Mouse (Mus musculus) lung, postnatal 0 days (tissue): Measurements from ENCODE around the gene Isg20. TPM values are rescaled to one million over a fixed set of nuclear protein-coding genes. Genes with fewer than 3 reads are reported as not detected.

Experiments used
- ATAC-seq: fragments of 200-750 bp; cut with Nextera tagmentation; 2 replicates; pipeline ENCODE4 v1.8.0; 2017; ENCODE audit warnings: moderate library complexity
- DNase-seq: peaks from one replicate; pipeline ENCODE4 v3.0.0-alpha.2; 2016; ENCODE audit warnings: low spot score
- H3K27ac ChIP-seq: fragments of 300-500 bp; sonication (generic); 2 replicates; pipeline ENCODE4 v1.5.1; 2014; ENCODE audit warnings: antibody characterized with exemption, mild to moderate bottlenecking, low read length, mixed read lengths
- H3K27me3 ChIP-seq: fragments of 300-500 bp; sonication (generic); replicated peaks from 2 replicates; pipeline ENCODE4 v1.6.1; 2014; ENCODE audit warnings: low read length, mixed read lengths; ENCODE audit not compliant: insufficient read depth
- H3K36me3 ChIP-seq: fragments of 300-500 bp; sonication (generic); 2 replicates; pipeline ENCODE4 v1.6.1; 2014; ENCODE audit warnings: low read length, mixed read lengths; ENCODE audit not compliant: insufficient read depth
- H3K4me1 ChIP-seq: fragments of 300-500 bp; sonication (generic); 2 replicates; pipeline ENCODE4 v1.6.1; 2014; ENCODE audit warnings: antibody characterized with exemption, low read depth, low read length, mixed read lengths; ENCODE audit not compliant: insufficient read depth
- H3K4me2 ChIP-seq: fragments of 300-500 bp; sonication (generic); replicated peaks from 2 replicates; pipeline ENCODE4 v1.6.1; 2014; ENCODE audit warnings: low read depth, mild to moderate bottlenecking, low read length, moderate library complexity, mixed read lengths
- H3K4me3 ChIP-seq: fragments of 300-500 bp; sonication (generic); 2 replicates; pipeline ENCODE4 v1.5.1; 2014; ENCODE audit warnings: low read depth, low read length
- H3K9ac ChIP-seq: fragments of 300-500 bp; sonication (generic); replicated peaks from 2 replicates; pipeline ENCODE4 v1.6.1; 2014; ENCODE audit warnings: low read depth, mild to moderate bottlenecking
- H3K9me3 ChIP-seq: fragments of 300-500 bp; sonication (generic); 2 replicates; pipeline ENCODE4 v1.6.1; 2016; ENCODE audit warnings: low read length, mixed read lengths
- CTCF ChIP-seq: IDR thresholded peaks from 2 replicates; pipeline ENCODE4 v1.5.1; 2016; ENCODE audit warnings: antibody characterized with exemption, mild to moderate bottlenecking
- EP300 ChIP-seq: IDR thresholded peaks from 2 replicates; pipeline ENCODE4 v1.6.1; 2016; ENCODE audit warnings: antibody characterized with exemption, mild to moderate bottlenecking, control low read depth
- WGBS: fragments of 180-500 bp; shearing (Covaris S2); extraction: QIAGEN DNeasy Blood & Tissue Kit; methylation state at CpG from one replicate; pipeline ENCODE4 v1.1.7; 2014; 5-methylcytosine and 5-hydroxymethylcytosine counted together
- polyA plus RNA-seq: library from polyadenylated mRNA; unstranded; fragments of >200 nt; fragmentation: Nextera tagmentation; extraction: Ambion mirVana; gene quantifications from 2 replicates; pipeline ENCODE4 v1.2.1, GENCODE M21; 2015

Gene Isg20
- 31.0 and 38.5 TPM in 2 replicates for polyA plus RNA-seq

DNA sequence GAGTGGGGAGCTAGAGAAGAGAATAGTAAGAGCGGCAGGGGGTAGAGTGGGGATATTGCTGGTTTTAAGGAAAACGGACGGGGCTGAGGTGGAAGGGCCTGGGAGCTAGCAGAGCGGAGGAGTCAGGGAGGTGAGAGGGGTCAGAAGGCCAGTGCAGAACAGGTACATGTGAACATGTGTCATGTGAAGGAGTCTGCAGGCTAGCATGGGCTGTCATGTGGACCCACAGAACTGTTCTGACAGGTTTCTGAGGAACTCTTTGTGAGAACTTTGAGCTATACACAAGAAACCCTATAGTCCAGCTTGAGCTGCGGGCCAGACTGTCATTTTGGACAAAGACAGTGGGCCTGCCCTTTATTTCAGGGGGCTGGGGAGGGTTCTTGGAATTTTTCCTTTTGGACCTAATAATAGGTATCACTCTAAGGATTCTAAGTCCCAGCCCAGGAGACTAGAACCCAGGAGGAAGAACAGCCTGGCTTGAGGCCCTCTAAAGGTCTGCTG lies at the start of gene Isg20:
Gene Isg20, plus strand, starts transcription at position 451 of the 501 bp plus-strand sequence.
- Histone ChIP-seq H3K36me3 (no peaks in the 10 kb centered on the region), H3K27ac (peak within 1 kb of the TSS; percentile 83)
- ATAC-seq = no peak

DNA sequence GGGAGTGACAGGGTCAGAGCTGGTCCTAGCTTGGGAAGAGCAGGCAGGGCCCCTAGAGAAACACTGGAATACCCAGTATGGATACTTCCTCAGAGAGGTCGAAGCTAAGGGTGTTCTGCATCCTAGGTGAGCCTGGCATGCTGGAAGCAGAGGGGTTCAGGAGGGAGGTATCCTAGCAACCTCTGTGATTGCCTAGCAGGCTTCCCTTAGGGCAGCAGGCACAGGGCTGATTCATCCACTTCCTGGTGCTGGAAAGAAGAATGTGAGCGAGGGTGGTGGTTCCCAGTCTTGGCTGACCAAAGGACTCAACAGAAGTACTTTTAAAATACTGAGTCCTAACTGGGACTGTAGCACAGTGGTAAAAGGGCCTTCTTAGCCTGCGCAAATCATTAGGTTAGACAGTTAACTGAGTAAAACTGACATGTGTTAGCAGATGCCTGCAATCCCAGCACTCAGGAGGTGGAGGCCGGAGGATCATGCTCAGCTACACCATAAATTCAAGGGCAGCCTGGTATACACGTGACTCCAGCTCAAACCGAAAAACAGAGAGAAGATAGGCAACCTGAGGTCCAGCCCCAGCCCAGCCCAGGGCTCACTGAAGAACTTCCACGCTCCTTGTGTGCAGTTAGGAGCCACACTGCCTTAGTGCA lies 49.3 kb upstream of the Isg20 start:
- no peak overlapping the region for H3K27ac ChIP-seq
- no peaks in the 10 kb centered on the region for H3K9me3 ChIP-seq
- no peak overlapping the region for H3K4me2 ChIP-seq
- ATAC-seq (no peak), DNase-seq (no peak)
- no peak overlapping the region for H3K4me3 ChIP-seq
- no peaks in the 10 kb centered on the region for H3K27me3 ChIP-seq
- TF ChIP-seq CTCF (no peak), EP300 (no peak)
- H3K4me1 ChIP-seq = no peaks in the 10 kb centered on the region
- H3K9ac ChIP-seq = no peak overlapping the region
- H3K36me3 ChIP-seq = no peaks in the 10 kb centered on the region
- 60% methylated on average over 7 of the region's 7 CpGs for WGBS

More for the DNA sequence above, at the start of gene Isg20:
- Histone ChIP-seq H3K4me2 (peak within 1 kb of the TSS; percentile 59), H3K4me1 (peaks cover 22% of the 10 kb centered on the region; the same call in 1 of the 2 replicates), H3K4me3 (peak within 1 kb of the TSS; percentile 28), H3K9ac (peak within 1 kb of the TSS; percentile 29), H3K27me3 (no peaks in the 10 kb centered on the region), H3K9me3 (no peaks in the 10 kb centered on the region)
- no peak for DNase-seq
- WGBS = 61% methylated on average over 5 of the region's 5 CpGs
- no peak for TF ChIP-seq CTCF
- TF ChIP-seq EP300 = no peak

DNA sequence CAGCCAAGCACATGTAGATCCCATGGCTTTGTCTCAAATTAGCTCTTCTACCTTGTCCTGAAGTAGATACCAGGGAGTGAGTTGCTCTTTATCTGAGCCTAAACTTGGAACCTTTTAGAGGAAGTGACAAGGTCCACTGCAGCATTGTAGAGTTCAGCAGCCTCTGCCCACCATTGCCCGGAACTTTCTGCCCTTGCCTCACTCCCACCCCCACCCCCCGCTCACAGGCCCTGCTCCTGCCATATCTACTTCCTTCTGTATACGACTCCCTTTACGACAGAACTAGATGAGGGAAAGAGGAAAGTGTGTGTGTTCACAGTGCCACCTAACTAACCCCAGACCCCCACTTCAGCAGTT lies 48.8 kb upstream of the Isg20 start:
- Histone ChIP-seq H3K9ac (no peak overlapping the region), H3K4me3 (no peak overlapping the region), H3K27ac (no peak overlapping the region), H3K9me3 (no peaks in the 10 kb centered on the region), H3K4me2 (no peak overlapping the region), H3K4me1 (no peaks in the 10 kb centered on the region), H3K36me3 (no peaks in the 10 kb centered on the region), H3K27me3 (no peaks in the 10 kb centered on the region)
- DNase-seq = no peak
- TF ChIP-seq EP300 (no peak), CTCF (no peak)
- 41% methylated on average over 4 of the region's 4 CpGs for WGBS
- ATAC-seq = no peak

DNA sequence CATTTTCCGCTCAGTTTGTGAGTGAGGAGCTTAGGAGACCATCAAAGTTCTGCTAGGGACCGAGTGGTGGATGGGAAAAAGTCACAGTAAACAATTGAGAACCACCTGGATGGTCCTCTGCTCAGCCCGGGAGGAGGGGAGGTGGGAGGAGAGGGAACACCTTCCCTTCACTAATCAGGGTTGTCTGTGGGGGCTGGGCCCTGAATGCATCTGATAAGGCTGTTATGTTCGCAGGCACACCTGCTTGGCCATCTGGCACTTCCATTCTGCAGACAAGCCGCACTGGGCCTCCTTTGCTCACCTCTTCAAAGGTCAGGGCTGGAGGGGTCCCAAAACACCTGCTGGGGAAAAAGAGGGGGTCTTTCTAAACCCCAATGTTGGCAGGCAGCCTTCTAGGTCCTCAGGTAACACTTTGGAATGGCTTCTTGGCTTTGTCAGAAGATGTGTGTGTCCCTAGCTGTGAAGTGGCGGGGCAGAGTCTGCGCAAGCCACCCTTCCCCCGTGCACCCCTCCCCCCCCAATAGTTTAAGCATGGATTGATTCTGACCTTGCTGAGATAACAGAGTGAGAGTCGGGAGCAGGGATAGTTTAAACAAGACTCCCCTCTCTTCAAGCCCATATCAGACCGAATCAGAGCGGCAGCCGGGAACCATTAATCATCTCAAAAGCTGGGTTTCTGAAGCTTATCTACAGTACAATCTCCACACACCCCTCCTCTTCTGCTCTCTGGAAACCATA lies 47.8 kb upstream of the Isg20 start:
- Histone ChIP-seq H3K27ac (no peak overlapping the region), H3K9me3 (no peaks in the 10 kb centered on the region), H3K4me3 (no peak overlapping the region), H3K9ac (no peak overlapping the region), H3K4me1 (no peaks in the 10 kb centered on the region), H3K36me3 (no peaks in the 10 kb centered on the region), H3K27me3 (no peaks in the 10 kb centered on the region), H3K4me2 (no peak overlapping the region)
- WGBS = 21% methylated on average over 12 of the region's 12 CpGs
- no peak for TF ChIP-seq CTCF
- no peak for TF ChIP-seq EP300
- ATAC-seq (no peak), DNase-seq (no peak)

DNA sequence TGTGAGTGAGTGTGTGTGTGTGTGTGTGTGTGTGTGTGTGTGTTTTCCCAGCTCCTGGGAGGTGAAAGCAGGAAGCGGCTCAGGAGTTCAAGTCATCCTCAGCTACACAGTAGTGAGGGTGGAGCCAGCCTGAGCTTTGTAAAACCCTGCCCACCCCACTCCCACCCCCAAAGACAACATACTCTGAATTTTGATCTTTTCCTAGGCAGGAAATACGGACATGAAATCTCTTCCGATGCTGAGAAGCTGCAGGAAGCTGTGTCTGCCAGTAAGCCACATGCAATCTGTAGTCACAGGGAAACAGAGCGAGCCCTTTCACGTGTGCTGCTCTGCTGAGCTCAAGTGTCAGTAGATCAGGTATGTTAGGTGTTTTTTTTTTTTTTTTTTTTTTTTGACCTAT lies 44.5 kb upstream of the Isg20 start:
- no peak for ATAC-seq

DNA sequence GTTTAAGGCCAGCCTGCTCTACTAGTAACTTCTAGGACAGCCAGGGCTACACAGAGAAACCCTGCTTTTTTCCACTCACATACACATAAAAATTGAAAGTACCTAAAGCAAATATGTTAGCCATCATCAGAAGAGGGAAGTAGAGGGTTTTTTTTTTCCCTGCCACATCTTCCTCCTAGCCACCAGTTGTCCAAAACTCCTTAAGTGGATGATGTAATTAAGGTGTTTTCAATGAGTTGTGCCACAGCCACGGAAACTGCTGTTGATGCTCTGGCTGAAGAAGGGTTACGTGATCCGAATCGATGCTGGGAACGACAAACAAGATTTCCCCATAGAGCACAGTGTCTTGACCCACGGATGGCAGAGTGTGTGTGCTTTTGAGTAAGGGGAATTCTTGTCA lies 40.9 kb upstream of the Isg20 start:
- TF ChIP-seq EP300 = no peak
- no peak for TF ChIP-seq CTCF
- Histone ChIP-seq H3K27ac (no peak overlapping the region), H3K4me1 (no peaks in the 10 kb centered on the region), H3K4me2 (no peak overlapping the region), H3K9me3 (no peaks in the 10 kb centered on the region), H3K4me3 (no peak overlapping the region), H3K36me3 (no peaks in the 10 kb centered on the region), H3K9ac (no peak overlapping the region), H3K27me3 (no peaks in the 10 kb centered on the region)
- 72% methylated on average over 6 of the region's 6 CpGs for WGBS
- DNase-seq = no peak
- no peak for ATAC-seq

More for the DNA sequence above, 44.5 kb upstream of the Isg20 start:
- WGBS = 39% methylated on average over 5 of the region's 5 CpGs
- TF ChIP-seq EP300 (no peak), CTCF (no peak)
- Histone ChIP-seq H3K9ac (no peak overlapping the region), H3K27me3 (no peaks in the 10 kb centered on the region), H3K27ac (no peak overlapping the region), H3K36me3 (no peaks in the 10 kb centered on the region), H3K4me2 (no peak overlapping the region), H3K4me3 (no peak overlapping the region), H3K9me3 (no peaks in the 10 kb centered on the region), H3K4me1 (no peaks in the 10 kb centered on the region)
- DNase-seq = no peak
